Mouse (Mus musculus) midbrain, embryonic 14.5 days (tissue): ENCODE measurements around the gene Zfp382. TPM values are rescaled to one million over a fixed set of nuclear protein-coding genes. Genes with fewer than 3 reads are reported as not detected.

Experiments
- ATAC-seq: fragments of 200-750 bp; cut with Nextera tagmentation; 2 replicates; pipeline ENCODE4 v1.8.0; 2017; ENCODE audit warnings: moderate number of reproducible peaks, moderate library complexity; ENCODE audit not compliant: low FRiP score, low TSS enrichment
- DNase-seq: peaks from one replicate; pipeline ENCODE4 v3.0.0-alpha.2; 2015
- H3K27ac ChIP-seq: fragments of 300-500 bp; sonication (generic); replicated peaks from 2 replicates; pipeline ENCODE4 v1.5.1; 2014; ENCODE audit warnings: mild to moderate bottlenecking, low read depth, low read length, moderate library complexity
- H3K27me3 ChIP-seq: fragments of 300-500 bp; sonication (generic); 2 replicates; pipeline ENCODE4 v1.6.1; 2014; ENCODE audit warnings: low read length, control low read depth, mixed read lengths; ENCODE audit not compliant: control insufficient read depth, insufficient read depth
- H3K36me3 ChIP-seq: fragments of 300-500 bp; sonication (generic); 2 replicates; pipeline ENCODE4 v1.6.1; 2014; ENCODE audit warnings: low read length, control low read depth; ENCODE audit not compliant: control insufficient read depth, insufficient read depth
- H3K4me1 ChIP-seq: fragments of 300-500 bp; sonication (generic); 2 replicates; pipeline ENCODE4 v1.6.1; 2014; ENCODE audit warnings: mild to moderate bottlenecking, antibody characterized with exemption, low read length, control low read depth; ENCODE audit not compliant: control insufficient read depth, insufficient read depth
- H3K4me2 ChIP-seq: fragments of 300-500 bp; sonication (generic); 2 replicates; pipeline ENCODE4 v1.6.1; 2014; ENCODE audit warnings: mild to moderate bottlenecking, low read length, moderate library complexity
- H3K4me3 ChIP-seq: fragments of 300-500 bp; sonication (generic); replicated peaks from 2 replicates; pipeline ENCODE4 v1.5.1; 2014; ENCODE audit warnings: low read depth, low read length
- H3K9ac ChIP-seq: fragments of 300-500 bp; sonication (generic); replicated peaks from 2 replicates; pipeline ENCODE4 v1.6.1; 2014; ENCODE audit warnings: mild to moderate bottlenecking, low read length, moderate library complexity
- H3K9me3 ChIP-seq: fragments of 300-500 bp; sonication (generic); 2 replicates; pipeline ENCODE4 v1.6.1; 2016; ENCODE audit warnings: low read length, control low read depth, mixed read lengths; ENCODE audit not compliant: control insufficient read depth
- WGBS: fragments of 180-500 bp; shearing (Covaris S2); extraction: QIAGEN DNeasy Blood & Tissue Kit; methylation state at CpG from one replicate; pipeline ENCODE4 v1.1.7; 2014; 5-methylcytosine and 5-hydroxymethylcytosine counted together
- polyA plus RNA-seq: library from polyadenylated mRNA; unstranded; fragments of >200 nt; fragmentation: Nextera tagmentation; extraction: Ambion mirVana; gene quantifications from 2 replicates; pipeline ENCODE4 v1.2.1, GENCODE M21; 2014

Gene Zfp382
- polyA plus RNA-seq, 1 experiment from 2014 or later: 10.7 TPM

DNA sequence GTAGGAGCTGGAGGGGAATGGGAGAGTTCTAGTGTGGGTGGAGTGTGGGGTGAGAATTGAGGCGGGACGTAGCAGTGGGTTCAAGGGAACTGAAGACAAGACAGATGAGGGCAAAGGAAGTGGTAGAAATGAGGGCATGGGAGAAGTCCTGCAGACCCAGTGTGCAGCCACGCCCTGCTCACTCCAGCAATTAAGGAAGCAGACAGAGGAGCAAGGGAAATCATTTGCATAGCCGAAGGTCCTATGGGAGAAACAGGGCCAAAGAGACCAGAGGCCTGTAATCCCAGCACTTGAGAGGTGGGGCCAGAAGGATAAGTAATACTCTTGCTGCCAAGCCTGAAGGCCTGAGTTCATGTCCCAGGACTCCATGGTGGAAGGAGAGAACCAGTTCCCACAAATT is 10.7 kb downstream of the Zfp382 start:
- no peak overlapping the region for H3K4me2 ChIP-seq
- ATAC-seq (no peak), DNase-seq (no peak)
- H3K9me3 ChIP-seq: 0 out of 2 replicates have a peak, but pooled peaks cover 5% of the 10 kb centered on the region
- H3K4me1 ChIP-seq: no peaks in the 10 kb centered on the region
- no peaks in the 10 kb centered on the region for H3K27me3 ChIP-seq
- no peak overlapping the region for H3K9ac ChIP-seq
- 93% methylated on average over 4 of the region's 4 CpGs for WGBS
- H3K27ac ChIP-seq: no peak overlapping the region
- H3K36me3 ChIP-seq: peaks cover 75% of the 10 kb centered on the region
- H3K4me3 ChIP-seq: no peak overlapping the region

DNA sequence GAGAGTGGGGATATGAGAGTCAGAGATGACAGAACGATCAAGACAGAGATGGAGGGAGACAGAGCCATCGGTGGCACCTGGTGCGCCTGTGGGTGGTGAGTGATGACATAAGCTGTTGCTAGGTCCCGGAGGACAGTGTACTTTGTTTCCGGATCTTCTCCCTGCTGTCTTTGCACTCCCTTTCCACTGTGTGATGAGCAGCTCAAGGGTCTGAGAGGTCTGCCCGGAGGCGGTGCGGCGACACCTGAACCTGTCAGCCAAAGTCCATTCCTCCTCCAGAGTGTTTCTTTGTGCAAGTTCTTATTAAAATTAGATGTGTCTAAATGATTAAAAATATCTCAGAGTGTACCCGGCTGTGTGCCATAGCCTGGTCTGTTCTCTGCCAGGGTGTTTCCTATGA is 15.1 kb downstream of the Zfp382 start:
- 93% methylated on average over 10 of the region's 10 CpGs for WGBS
- ATAC-seq (no peak), DNase-seq (no peak)
- H3K4me3 ChIP-seq: no peak overlapping the region
- H3K27me3 ChIP-seq: no peaks in the 10 kb centered on the region
- peaks cover 54% of the 10 kb centered on the region for H3K36me3 ChIP-seq
- H3K4me2 ChIP-seq: no peak overlapping the region
- no peaks in the 10 kb centered on the region for H3K4me1 ChIP-seq
- H3K9me3 ChIP-seq: 0 out of 2 replicates have a peak, but pooled peaks cover 10% of the 10 kb centered on the region
- no peak overlapping the region for H3K9ac ChIP-seq
- no peak overlapping the region for H3K27ac ChIP-seq

DNA sequence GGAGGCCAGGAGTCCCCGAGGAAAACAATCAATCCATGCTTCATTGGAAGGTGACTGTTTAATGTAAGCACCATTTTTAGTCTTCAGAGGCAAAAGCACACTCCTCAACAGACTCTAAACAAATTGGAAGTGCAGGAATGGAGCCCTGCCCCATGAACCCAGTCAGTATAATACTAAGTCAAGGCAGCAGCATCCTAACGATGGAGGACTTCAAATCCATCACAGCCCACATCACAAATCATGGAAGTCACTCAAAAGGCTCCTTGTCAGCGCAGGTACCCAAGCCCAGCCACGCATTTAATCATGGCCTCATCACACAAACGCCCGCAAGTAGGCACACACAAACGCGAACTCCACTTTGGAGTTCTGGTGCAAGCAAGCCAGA is 21.4 kb downstream of the Zfp382 start:
- Histone ChIP-seq H3K27ac (peak overlapping the region; percentile 83), H3K4me2 (peak overlapping the region; percentile 64), H3K4me1 (no peaks in the 10 kb centered on the region), H3K27me3 (no peaks in the 10 kb centered on the region), H3K4me3 (peak overlapping the region; percentile 48), H3K36me3 (peaks cover 12% of the 10 kb centered on the region; the same call in 1 of the 2 replicates), H3K9me3 (peaks cover 16% of the 10 kb centered on the region; the same call in 1 of the 2 replicates), H3K9ac (peak overlapping the region; percentile 62)
- no peak for DNase-seq
- 15% methylated on average over 8 of the region's 8 CpGs for WGBS
- ATAC-seq: peak; percentile 38; the same call in 1 of the 2 replicates

GRCm38 (mm10) chr7:30143555-30144209 is 21.9 kb downstream of the Zfp382 start:
- Histone ChIP-seq H3K36me3 (peaks cover 12% of the 10 kb centered on the region; the same call in 1 of the 2 replicates), H3K27ac (peak overlapping the region; percentile 83), H3K9me3 (peaks cover 19% of the 10 kb centered on the region; the same call in 1 of the 2 replicates), H3K4me1 (no peaks in the 10 kb centered on the region), H3K4me3 (peak overlapping the region; percentile 48), H3K4me2 (peak overlapping the region; percentile 64), H3K9ac (peak overlapping the region; percentile 62), H3K27me3 (no peaks in the 10 kb centered on the region)
- DNase-seq (peak; percentile 95), ATAC-seq (peak; percentile 94)
- 1% methylated on average over 35 of the region's 35 CpGs for WGBS

GRCm38 (mm10) chr7:30147011-30147410 is 25.3 kb downstream of the Zfp382 start:
- no peak for ATAC-seq
- H3K36me3 ChIP-seq: peaks cover 4% of the 10 kb centered on the region; the same call in 1 of the 2 replicates
- no peak for DNase-seq
- H3K27ac ChIP-seq: no peak overlapping the region
- no peak overlapping the region for H3K4me3 ChIP-seq
- H3K4me2 ChIP-seq: no peak overlapping the region
- 91% methylated on average over 5 of the region's 5 CpGs for WGBS
- H3K4me1 ChIP-seq: no peaks in the 10 kb centered on the region
- peaks cover 41% of the 10 kb centered on the region for H3K9me3 ChIP-seq
- H3K27me3 ChIP-seq: no peaks in the 10 kb centered on the region
- no peak overlapping the region for H3K9ac ChIP-seq

- H3K4me3 ChIP-seq: no peak overlapping the region
Observed at GRCm38 (mm10) chr7:30154040-30154439, 32.3 kb downstream of the Zfp382 start.

DNA sequence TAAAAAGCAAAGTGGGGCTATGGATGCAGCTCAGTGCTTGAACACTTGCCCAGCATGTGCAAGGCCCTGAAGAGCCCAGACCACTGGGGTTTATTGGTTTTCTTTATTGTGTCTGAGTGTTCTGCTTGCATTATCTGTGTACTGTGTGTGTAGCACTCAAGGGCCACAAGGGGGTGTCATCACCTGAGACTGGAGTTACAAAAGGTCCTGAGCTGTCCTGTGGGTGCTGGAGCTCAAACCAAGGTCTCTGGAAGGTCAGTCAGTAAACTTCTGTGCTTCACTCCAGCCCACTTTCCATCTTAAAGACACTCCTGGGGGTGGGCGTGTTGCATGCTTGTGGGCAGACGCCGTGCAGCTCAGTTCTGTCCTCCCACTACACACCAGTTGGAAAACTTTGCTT is 33.8 kb downstream of the Zfp382 start:
- H3K27me3 ChIP-seq: no peaks in the 10 kb centered on the region
- peaks cover 39% of the 10 kb centered on the region for H3K36me3 ChIP-seq
- ATAC-seq (no peak), DNase-seq (no peak)
- no peak overlapping the region for H3K4me2 ChIP-seq
- no peak overlapping the region for H3K4me3 ChIP-seq
- no peak overlapping the region for H3K9ac ChIP-seq
- no peak overlapping the region for H3K27ac ChIP-seq
- WGBS: 97% methylated on average over 3 of the region's 3 CpGs
- no peaks in the 10 kb centered on the region for H3K4me1 ChIP-seq
- H3K9me3 ChIP-seq: peaks cover 81% of the 10 kb centered on the region

More at GRCm38 (mm10) chr7:30154040-30154439, 32.3 kb downstream of the Zfp382 start:
- Histone ChIP-seq H3K9me3 (peaks cover 80% of the 10 kb centered on the region), H3K4me2 (no peak overlapping the region), H3K9ac (no peak overlapping the region), H3K36me3 (peaks cover 27% of the 10 kb centered on the region), H3K4me1 (no peaks in the 10 kb centered on the region), H3K27me3 (no peaks in the 10 kb centered on the region), H3K27ac (no peak overlapping the region)
- 95% methylated on average over 1 of the region's 1 CpGs for WGBS
- DNase-seq (no peak), ATAC-seq (no peak)

GRCm38 (mm10) chr7:30163113-30163512 is 41.4 kb downstream of the Zfp382 start:
- DNase-seq: no peak
- H3K9me3 ChIP-seq: peaks cover 81% of the 10 kb centered on the region
- 97% methylated on average over 5 of the region's 5 CpGs for WGBS
- H3K4me3 ChIP-seq: no peak overlapping the region
- 0 out of 2 replicates have a peak, but pooled peaks cover 5% of the 10 kb centered on the region for H3K4me1 ChIP-seq
- no peaks in the 10 kb centered on the region for H3K27me3 ChIP-seq
- H3K27ac ChIP-seq: no peak overlapping the region
- ATAC-seq: no peak
- no peak overlapping the region for H3K4me2 ChIP-seq
- H3K36me3 ChIP-seq: peaks cover 67% of the 10 kb centered on the region
- H3K9ac ChIP-seq: no peak overlapping the region

DNA sequence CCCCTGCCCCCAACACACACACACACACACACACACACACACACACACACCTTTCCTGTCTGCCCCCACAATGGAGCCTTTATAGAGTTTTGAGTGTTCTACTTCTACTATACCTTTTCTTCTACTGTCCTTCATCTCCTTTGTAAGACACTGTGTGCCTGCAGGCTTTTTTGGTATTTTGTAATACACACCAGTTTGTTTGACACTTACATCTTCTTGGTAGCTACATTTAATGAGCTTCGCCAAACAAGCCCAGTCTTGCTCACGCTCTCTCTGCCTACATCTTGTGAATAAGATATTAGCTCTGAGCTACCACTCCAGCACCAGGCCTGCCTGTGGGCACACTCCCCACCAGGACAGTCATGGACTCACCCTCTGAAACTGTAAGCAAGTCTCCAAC is 43.0 kb downstream of the Zfp382 start:
- H3K27ac ChIP-seq: no peak overlapping the region
- 95% methylated on average over 2 of the region's 2 CpGs for WGBS
- DNase-seq (no peak), ATAC-seq (no peak)
- no peak overlapping the region for H3K4me3 ChIP-seq
- peaks cover 51% of the 10 kb centered on the region for H3K36me3 ChIP-seq
- no peak overlapping the region for H3K9ac ChIP-seq
- peaks cover 10% of the 10 kb centered on the region; the same call in 1 of the 2 replicates for H3K4me1 ChIP-seq
- H3K4me2 ChIP-seq: no peak overlapping the region
- no peaks in the 10 kb centered on the region for H3K27me3 ChIP-seq
- peaks cover 66% of the 10 kb centered on the region for H3K9me3 ChIP-seq
